Mouse (Mus musculus) spleen, adult 2 months (tissue): ENCODE data around the gene Rai14. TPM values are rescaled to one million over a fixed set of nuclear protein-coding genes. Genes with fewer than 3 reads are reported as not detected.

ENCODE experiments used
- DNase-seq, 2 experiments: peaks; one replicate each; pipeline versions ENCODE4 v3.0.0 to v3.0.0-alpha.2; 2012 to 2021; ENCODE audit warnings: low spot score in 2 of 2, low read depth in 1 of 2
- H3K27ac ChIP-seq: fragments of 200-500 bp; 2 replicates; pipeline ENCODE4 v1.5.1; 2012; ENCODE audit warnings: low read length, inconsistent platforms; ENCODE audit not compliant: insufficient read depth
- H3K27me3 ChIP-seq: fragments of 200-500 bp; 2 replicates; pipeline ENCODE4 v1.6.1; 2012; ENCODE audit warnings: mild to moderate bottlenecking, moderate library complexity, low read length, inconsistent platforms; ENCODE audit not compliant: control insufficient read depth, insufficient read depth
- H3K36me3 ChIP-seq: fragments of 200-500 bp; 2 replicates; pipeline ENCODE4 v1.6.1; 2012; ENCODE audit warnings: mild to moderate bottlenecking, low read length, inconsistent platforms; ENCODE audit not compliant: control insufficient read depth, insufficient read depth
- H3K4me1 ChIP-seq: fragments of 200-500 bp; 2 replicates; pipeline ENCODE4 v1.6.1; 2011; ENCODE audit warnings: inconsistent platforms; ENCODE audit not compliant: control insufficient read depth, insufficient read depth, insufficient read length
- H3K4me3 ChIP-seq: fragments of 200-500 bp; 2 replicates; pipeline ENCODE4 v1.5.1; 2011; ENCODE audit warnings: mild to moderate bottlenecking, inconsistent platforms; ENCODE audit not compliant: insufficient read depth, insufficient read length; ENCODE audit errors: extremely low read depth
- CTCF ChIP-seq: fragments of 200-500 bp; IDR thresholded peaks from 2 replicates; pipeline ENCODE4 v1.5.1; 2011; ENCODE audit warnings: mild to moderate bottlenecking, inconsistent platforms; ENCODE audit not compliant: insufficient read depth, insufficient read length, insufficient replicate concordance; ENCODE audit errors: extremely low read depth
- POLR2A ChIP-seq: fragments of 200-500 bp; IDR thresholded peaks from 2 replicates; pipeline ENCODE4 v1.6.1; 2011; ENCODE audit warnings: low read depth, low read length, inconsistent platforms
- WGBS: fragments of 180-500 bp; shearing (Covaris S2); methylation state at CpG from one replicate; pipeline ENCODE4 v1.1.7; 2018; 5-methylcytosine and 5-hydroxymethylcytosine counted together
- polyA plus RNA-seq: library from polyadenylated mRNA; depleted of rRNA; stranded (reverse); fragments of >200 nt; gene quantifications from 2 replicates; pipeline ENCODE4 v1.2.3, GENCODE M21; 2012; rRNA removed

The Rai14 gene
- polyA plus RNA-seq, result 2.3 and 3.6 TPM in 2 replicates

DNA sequence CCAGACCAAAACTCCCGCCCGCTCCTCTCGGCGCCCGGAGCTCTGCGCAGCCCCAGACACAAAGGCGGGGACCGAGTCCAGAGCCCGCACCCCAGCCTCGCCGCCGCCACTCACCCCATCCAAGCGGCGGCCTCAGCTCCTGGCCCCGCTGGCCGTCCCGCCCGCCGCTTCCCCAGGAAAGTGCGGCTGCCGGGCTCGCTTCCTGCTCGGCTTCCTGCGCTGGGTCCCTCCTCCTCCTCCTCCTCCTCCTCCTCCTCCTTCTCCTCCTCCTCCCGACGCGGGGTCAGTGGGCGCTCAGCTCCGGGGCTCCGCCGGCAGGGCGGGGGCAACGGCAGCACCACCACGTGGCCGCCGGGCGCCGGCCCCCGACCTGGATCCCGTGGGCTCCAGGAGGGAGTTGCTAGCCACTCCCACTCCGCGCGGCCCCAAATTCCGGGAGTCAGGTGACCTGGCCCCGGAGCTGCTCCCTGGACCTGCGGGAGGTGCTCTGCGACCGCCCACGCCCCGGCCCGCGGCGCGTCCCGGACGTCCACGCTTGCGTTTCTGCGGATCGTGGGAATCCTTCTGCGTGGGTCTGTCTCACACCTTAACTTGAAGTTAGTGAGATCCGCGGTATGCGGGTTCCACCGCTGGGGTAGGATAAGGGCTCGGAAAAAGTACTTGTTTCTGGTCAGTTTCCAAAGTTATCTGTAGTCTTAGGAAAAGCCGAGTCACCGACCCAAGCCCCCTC lies at the start of gene Rai14:
Gene Rai14, minus strand, starts transcription at position 216 of the 730 bp plus-strand sequence.
- Histone ChIP-seq H3K4me1 (peaks cover 7% of the 10 kb centered on the region), H3K4me3 (peak within 1 kb of the TSS; percentile 53), H3K27ac (peak within 1 kb of the TSS; percentile 52; the same call in 1 of the 2 replicates), H3K27me3 (peaks cover 13% of the 10 kb centered on the region), H3K36me3 (no peaks in the 10 kb centered on the region)
- WGBS, result 1% methylated on average over 65 of the region's 68 CpGs
- TF ChIP-seq CTCF (no peak), POLR2A (no peak)
- DNase-seq, result no peak

DNA sequence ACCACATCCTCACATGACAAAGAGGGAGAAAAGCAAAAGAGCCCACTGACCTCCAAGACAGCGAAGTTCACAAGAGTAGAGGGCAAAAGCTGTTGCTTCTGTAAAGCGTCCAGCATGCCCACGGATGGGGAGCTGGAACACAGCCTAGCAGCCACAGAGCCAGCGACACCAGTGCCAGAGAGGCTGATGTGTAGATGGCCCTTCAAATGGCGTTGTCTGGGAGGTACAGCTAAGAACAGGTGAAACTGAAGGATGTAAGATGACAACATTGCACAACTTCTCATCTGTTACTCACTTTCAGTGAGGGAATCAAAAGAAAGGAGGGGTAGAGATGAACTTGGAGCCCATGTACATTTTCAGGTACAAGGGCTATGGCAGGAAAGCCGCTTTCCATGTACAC lies 47.0 kb upstream of the Rai14 start:
- TF ChIP-seq CTCF (no peak), POLR2A (no peak)
- Histone ChIP-seq H3K4me1 (no peaks in the 10 kb centered on the region), H3K4me3 (no peak overlapping the region), H3K27me3 (no peaks in the 10 kb centered on the region), H3K36me3 (no peaks in the 10 kb centered on the region), H3K27ac (no peak overlapping the region)
- 84% methylated on average over 6 of the region's 6 CpGs for WGBS
- DNase-seq, result no peak

- H3K4me1 ChIP-seq, result no peaks in the 10 kb centered on the region
- DNase-seq, result no peak
- no peak overlapping the region for H3K4me3 ChIP-seq
- TF ChIP-seq CTCF (no peak), POLR2A (no peak)
- 90% methylated on average over 12 of the region's 12 CpGs for WGBS
- no peak overlapping the region for H3K27ac ChIP-seq
- H3K27me3 ChIP-seq, result no peaks in the 10 kb centered on the region
- no peaks in the 10 kb centered on the region for H3K36me3 ChIP-seq
Measured at GRCm38 (mm10) chr15:10760006-10760405, 45.6 kb upstream of the Rai14 start.

GRCm38 (mm10) chr15:10759440-10759839 lies 45.0 kb upstream of the Rai14 start:
- H3K27me3 ChIP-seq, result no peaks in the 10 kb centered on the region
- H3K4me1 ChIP-seq, result no peaks in the 10 kb centered on the region
- TF ChIP-seq POLR2A (no peak), CTCF (no peak)
- DNase-seq, result no peak
- no peak overlapping the region for H3K27ac ChIP-seq
- H3K36me3 ChIP-seq, result no peaks in the 10 kb centered on the region
- WGBS, result 84% methylated on average over 4 of the region's 4 CpGs
- no peak overlapping the region for H3K4me3 ChIP-seq

GRCm38 (mm10) chr15:10758808-10759207 lies 44.4 kb upstream of the Rai14 start:
- DNase-seq, result no peak
- H3K27ac ChIP-seq, result no peak overlapping the region
- no peaks in the 10 kb centered on the region for H3K36me3 ChIP-seq
- no peak overlapping the region for H3K4me3 ChIP-seq
- H3K27me3 ChIP-seq, result no peaks in the 10 kb centered on the region
- TF ChIP-seq POLR2A (no peak), CTCF (no peak)
- no peaks in the 10 kb centered on the region for H3K4me1 ChIP-seq

GRCm38 (mm10) chr15:10751141-10751540 lies 36.7 kb upstream of the Rai14 start:
- Histone ChIP-seq H3K36me3 (no peaks in the 10 kb centered on the region), H3K4me1 (no peaks in the 10 kb centered on the region), H3K4me3 (no peak overlapping the region), H3K27ac (no peak overlapping the region), H3K27me3 (no peaks in the 10 kb centered on the region)
- no peak for DNase-seq
- TF ChIP-seq CTCF, result no peak
- no peak for TF ChIP-seq POLR2A
- 66% methylated on average over 2 of the region's 2 CpGs for WGBS

DNA sequence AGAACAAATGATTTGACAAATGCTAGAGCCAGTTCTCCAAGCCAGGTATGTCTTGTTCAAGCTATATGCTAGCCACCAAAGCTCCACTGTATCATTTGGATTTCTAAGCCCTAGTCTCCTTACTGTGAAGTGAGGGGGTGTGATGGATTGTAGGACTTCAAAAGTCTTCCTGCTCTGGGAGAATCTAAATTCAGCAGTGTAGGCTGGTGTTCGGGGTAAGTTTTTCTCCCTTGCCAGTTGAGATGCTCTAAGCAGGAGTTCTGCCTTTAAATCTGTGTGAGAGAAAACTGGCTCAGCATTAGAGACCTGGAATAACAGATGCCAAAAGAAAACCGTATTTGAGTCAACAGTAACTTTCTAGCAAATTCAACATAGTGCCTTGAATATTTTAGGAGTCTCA lies 35.9 kb upstream of the Rai14 start:
- H3K36me3 ChIP-seq, result no peaks in the 10 kb centered on the region
- WGBS, result 91% methylated on average over 2 of the region's 2 CpGs
- no peak for DNase-seq
- no peaks in the 10 kb centered on the region for H3K27me3 ChIP-seq
- no peak overlapping the region for H3K27ac ChIP-seq
- TF ChIP-seq CTCF (no peak), POLR2A (no peak)
- H3K4me3 ChIP-seq, result no peak overlapping the region
- H3K4me1 ChIP-seq, result no peaks in the 10 kb centered on the region
